8 mouse cellular contexts compared by ENCODE assay signal in the genomic region with DNA sequence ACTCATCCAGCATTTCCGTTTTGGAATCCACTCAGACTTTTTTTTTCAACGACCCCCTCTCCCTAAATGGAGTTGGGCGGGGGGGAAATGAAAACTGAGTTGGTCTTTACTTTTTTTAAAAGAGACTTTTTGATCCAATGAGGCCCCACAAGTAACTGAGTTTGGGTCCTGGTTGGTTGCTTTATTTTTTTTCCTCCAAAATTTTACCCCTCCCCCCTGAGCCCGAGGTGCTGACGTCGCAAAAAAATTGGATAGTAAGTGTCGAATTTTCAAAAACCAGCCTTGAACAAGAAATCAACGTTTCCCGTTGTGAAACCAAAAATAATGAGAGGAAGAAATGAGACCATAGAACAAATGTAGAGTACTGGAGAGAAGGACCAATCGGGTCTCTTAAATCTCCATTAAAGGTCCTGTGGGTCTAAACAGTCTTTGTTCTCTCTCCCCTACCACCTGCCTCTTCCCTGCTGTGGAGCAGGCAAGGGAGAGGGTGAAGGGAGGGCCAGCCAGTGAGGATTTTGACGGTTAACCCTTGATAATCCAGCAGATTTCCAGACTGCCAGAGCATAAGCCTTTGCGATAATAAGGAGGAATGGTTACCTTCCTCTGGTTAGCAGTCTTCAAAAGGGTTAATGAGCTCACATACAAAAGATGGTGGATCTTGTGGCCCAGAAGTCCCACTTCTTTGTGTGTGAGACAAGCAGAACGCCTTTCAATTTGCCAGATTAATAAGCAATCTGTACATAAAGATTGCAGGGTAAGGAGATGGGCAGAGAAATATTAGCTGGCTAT. TPM values are rescaled to one million over a fixed set of nuclear protein-coding genes. Genes with fewer than 3 reads are reported as not detected.
DNase-seq lines count a peak whose midpoint lies in the region; ATAC-seq and TF ChIP-seq lines count a peak whose summit lies in the region.

No protein-coding gene starts in this region.

- peaks cover 5% of the 10 kb centered on the region for H3K36me3 ChIP-seq in testis, adult 2 months (ENCODE audit: control insufficient read depth, insufficient read depth, low read length)
- peaks cover 49% of the 10 kb centered on the region for H3K36me3 ChIP-seq in liver, embryonic 15.5 days (replicated peaks)
- H3K36me3 ChIP-seq in neural tube, embryonic 13.5 days, result peaks cover 15% of the 10 kb centered on the region; the same call in 1 of the 2 replicates

- TF ChIP-seq POLR2A in testis, adult 2 months (IDR thresholded peaks at IDR 0.05; ENCODE audit: control insufficient read depth, low read depth, low read length), result peak; percentile 49; the same call in 1 of the 2 replicates

- WGBS in liver, embryonic 15.5 days (ENCODE audit: insufficient replicate concordance), result under 1% methylated on average over 13 of the region's 13 CpGs
- 0% methylated on average over 13 of the region's 13 CpGs for WGBS in neural tube, embryonic 13.5 days

- no peaks in the 10 kb centered on the region for H3K27me3 ChIP-seq in testis, adult 2 months (ENCODE audit: control insufficient read depth, insufficient read depth, low read length)
- no peaks in the 10 kb centered on the region for H3K27me3 ChIP-seq in liver, embryonic 15.5 days
- no peaks in the 10 kb centered on the region for H3K27me3 ChIP-seq in neural tube, embryonic 13.5 days

- peak overlapping the region; percentile 99 for H3K27ac ChIP-seq in testis, adult 2 months (ENCODE audit: control insufficient read depth, insufficient read depth, low read depth, low read length)
- peak overlapping the region; percentile 96 for H3K27ac ChIP-seq in liver, embryonic 15.5 days (replicated peaks)
- H3K27ac ChIP-seq in neural tube, embryonic 13.5 days (replicated peaks), result peak overlapping the region; percentile 99

- peaks cover 2% of the 10 kb centered on the region; the same call in 1 of the 2 replicates for H3K4me1 ChIP-seq in testis, adult 2 months (ENCODE audit: control insufficient read depth, insufficient read depth, low read length)
- H3K4me1 ChIP-seq in liver, embryonic 15.5 days (replicated peaks), result peaks cover 67% of the 10 kb centered on the region
- H3K4me1 ChIP-seq in neural tube, embryonic 13.5 days (replicated peaks), result peaks cover 46% of the 10 kb centered on the region

- peak overlapping the region; percentile 87 for H3K9ac ChIP-seq in liver, embryonic 15.5 days
- peak overlapping the region; percentile 100 for H3K9ac ChIP-seq in neural tube, embryonic 13.5 days

- peak overlapping the region; percentile 74 for H3K4me2 ChIP-seq in liver, embryonic 15.5 days
- H3K4me2 ChIP-seq in neural tube, embryonic 13.5 days, result peak overlapping the region; percentile 78

- H3K9me3 ChIP-seq in liver, embryonic 15.5 days (replicated peaks), result no peaks in the 10 kb centered on the region
- H3K9me3 ChIP-seq in neural tube, embryonic 13.5 days, result no peaks in the 10 kb centered on the region

- ATAC-seq in liver, embryonic 15.5 days (ENCODE audit: insufficient read depth), result no peak
- peak; percentile 9 for ATAC-seq in neural tube, embryonic 13.5 days (ENCODE audit: low read depth)

- TF ChIP-seq CTCF in testis, adult 2 months (IDR thresholded peaks at IDR 0.05; ENCODE audit: control insufficient read depth, insufficient read depth, insufficient replicate concordance, low read depth, low read length), result no peak

- no peak for DNase-seq in testis, postnatal 10 days (ENCODE audit: low spot score)
- peak; percentile 88 for DNase-seq in cerebellum, adult 9-10 months
- peak; percentile 62 to 70 for DNase-seq in heart, adult 18-20 months
- peak; percentile 66 for DNase-seq in kidney, adult 9 months
- DNase-seq in Muller cell, postnatal 12 days (ENCODE audit: inconsistent ontology term), result no peak

- H3K4me3 ChIP-seq in testis, adult 2 months (ENCODE audit: control insufficient read depth, low read depth, low read length), result peak overlapping the region; percentile 96
- H3K4me3 ChIP-seq in liver, embryonic 15.5 days (replicated peaks), result peak overlapping the region; percentile 77
- H3K4me3 ChIP-seq in neural tube, embryonic 13.5 days, result peak overlapping the region; percentile 75

RNA-seq across cellular contexts. Expression of a gene that starts 1.4 kb away (rescaled TPM):
- 100 and 104 TPM in 2 replicates for polyA plus RNA-seq in testis, adult 2 months (2012; rRNA removed)
- 10 to 100 TPM; 22.4 to 28.8 TPM for total RNA-seq in heart, adult 18-20 months (2021)
- 20.9 and 22.3 TPM in 2 replicates for polyA plus RNA-seq in liver, embryonic 15.5 days (2015; fragmentation: Nextera tagmentation; extraction: Ambion mirVana)
- 44.6 and 45.9 TPM in 2 replicates for polyA plus RNA-seq in neural tube, embryonic 13.5 days (2015; fragmentation: Nextera tagmentation; extraction: Ambion mirVana)

RNA-seq across cellular contexts. Expression of a gene that starts 1.5 kb away (rescaled TPM):
- 81.8 and 83.3 TPM in 2 replicates for polyA plus RNA-seq in testis, adult 2 months (2012; rRNA removed)
- 10 to 100 TPM; 52.1 to 64.7 TPM for total RNA-seq in heart, adult 18-20 months (2021)
- 68.7 and 71.1 TPM in 2 replicates for polyA plus RNA-seq in liver, embryonic 15.5 days (2015; fragmentation: Nextera tagmentation; extraction: Ambion mirVana)
- 56.1 and 62.7 TPM in 2 replicates for polyA plus RNA-seq in neural tube, embryonic 13.5 days (2015; fragmentation: Nextera tagmentation; extraction: Ambion mirVana)

RNA-seq across cellular contexts. Expression of a gene that starts 7.8 kb away (rescaled TPM):
- 158 and 171 TPM in 2 replicates for polyA plus RNA-seq in testis, adult 2 months (2012; rRNA removed)
- total RNA-seq in heart, adult 18-20 months (2021), result 1 to 10 TPM; 5.9 to 6.5 TPM
- polyA plus RNA-seq in liver, embryonic 15.5 days (2015; fragmentation: Nextera tagmentation; extraction: Ambion mirVana), result 7.3 and 8.0 TPM in 2 replicates
- polyA plus RNA-seq in neural tube, embryonic 13.5 days (2015; fragmentation: Nextera tagmentation; extraction: Ambion mirVana), result 357 and 369 TPM in 2 replicates

RNA-seq across cellular contexts. Expression of a gene that starts 20.4 kb away (rescaled TPM):
- 144 and 172 TPM in 2 replicates for polyA plus RNA-seq in testis, adult 2 months (2012; rRNA removed)
- total RNA-seq in heart, adult 18-20 months (2021), result 100 to 1,000 TPM; 101 to 105 TPM
- polyA plus RNA-seq in liver, embryonic 15.5 days (2015; fragmentation: Nextera tagmentation; extraction: Ambion mirVana), result 8.5 and 9.7 TPM in 2 replicates
- polyA plus RNA-seq in neural tube, embryonic 13.5 days (2015; fragmentation: Nextera tagmentation; extraction: Ambion mirVana), result 45.1 and 50.5 TPM in 2 replicates

RNA-seq across cellular contexts. Expression of a gene that starts 38.0 kb away (rescaled TPM):
- polyA plus RNA-seq in testis, adult 2 months (2012; rRNA removed), result 81.3 and 89.0 TPM in 2 replicates
- total RNA-seq in heart, adult 18-20 months (2021), result 10 to 100 TPM; 18.3 to 20.4 TPM
- 31.1 and 37.0 TPM in 2 replicates for polyA plus RNA-seq in liver, embryonic 15.5 days (2015; fragmentation: Nextera tagmentation; extraction: Ambion mirVana)
- polyA plus RNA-seq in neural tube, embryonic 13.5 days (2015; fragmentation: Nextera tagmentation; extraction: Ambion mirVana), result 31.0 and 39.6 TPM in 2 replicates

Comparison
In these comparisons a context has a peak if more than half of its experiments do, and no peak if none do; other contexts are left out.
1. DNase-seq: peak in cerebellum, adult 9-10 months (single experiment), heart, adult 18-20 months (2 of 2) and kidney, adult 9 months (single experiment); none in testis, postnatal 10 days (single experiment) and Muller cell, postnatal 12 days (single experiment).
2. RNA of a gene that starts 7.8 kb away (polyA plus RNA-seq): 357 to 369 TPM in neural tube, embryonic 13.5 days and 158 to 171 TPM in testis, adult 2 months; 7.3 to 8.0 TPM in liver, embryonic 15.5 days; every median in the first group is over 10 times any median in the second.
3. Peak in every context shown above with its lines, with median percentiles within 50 percentile points of each other: H3K27ac ChIP-seq and H3K4me3 ChIP-seq.